In the genomic region with DNA sequence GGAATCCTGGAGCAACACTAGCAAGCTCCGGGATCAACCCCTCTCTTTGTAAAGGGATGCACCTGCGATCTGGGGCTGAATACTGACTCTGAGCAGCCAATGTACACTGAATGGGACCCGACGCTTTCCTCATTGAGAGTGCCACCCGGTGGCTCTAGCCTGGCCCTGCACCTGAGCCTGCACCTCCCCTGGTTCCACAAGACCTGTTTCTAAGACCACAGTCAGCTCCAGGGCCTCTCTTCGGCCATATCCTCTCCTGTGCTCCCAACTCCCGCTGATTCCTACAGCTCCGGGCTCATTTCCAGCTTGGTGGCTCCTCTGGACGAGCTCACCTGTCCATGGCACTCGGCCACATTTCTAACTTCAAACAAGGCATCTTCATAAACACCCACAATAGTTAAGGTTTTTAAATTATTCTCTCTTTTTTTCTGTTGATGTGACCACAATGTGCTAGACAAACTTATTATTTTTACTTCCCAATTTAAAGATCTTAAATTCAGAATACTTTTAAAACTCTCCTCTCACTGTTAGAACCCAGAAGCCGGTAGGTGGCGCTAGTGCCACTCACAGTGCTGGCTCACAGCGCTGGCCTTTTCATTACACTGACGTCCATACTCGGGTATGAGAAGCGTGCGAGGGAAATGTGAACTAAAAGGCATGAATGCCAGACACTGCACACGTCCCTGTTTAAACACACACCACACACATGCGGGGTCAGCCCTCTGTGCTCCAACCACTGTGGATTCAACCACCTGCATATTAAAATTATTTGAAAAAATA, we compare ENCODE assay signal across 8 mouse cellular contexts. TPM values are rescaled to one million over a fixed set of nuclear protein-coding genes. Genes with fewer than 3 reads are reported as not detected.
DNase-seq lines count a peak whose midpoint lies in the region; ATAC-seq and TF ChIP-seq lines count a peak whose summit lies in the region.

No protein-coding gene starts in this region.

- no peaks in the 10 kb centered on the region for H3K36me3 ChIP-seq in intestine, embryonic 15.5 days
- H3K36me3 ChIP-seq in midbrain, embryonic 11.5 days (ENCODE audit: control insufficient read depth, insufficient read depth, low read length) = no peaks in the 10 kb centered on the region
- peaks cover 17% of the 10 kb centered on the region for H3K36me3 ChIP-seq in small intestine, adult 2 months (ENCODE audit: control insufficient read depth, insufficient read depth, low read length)

- no peak for TF ChIP-seq POLR2A in small intestine, adult 2 months (IDR thresholded peaks at IDR 0.05; ENCODE audit: low read depth, low read length)

- peak; percentile 79; the same call in 1 of the 2 replicates for TF ChIP-seq CTCF in small intestine, adult 2 months (IDR thresholded peaks at IDR 0.05; ENCODE audit: extremely low read depth, insufficient read length, insufficient replicate concordance, low read depth, low read length)

- 0 out of 2 replicates have a peak, but pooled peaks cover 3% of the 10 kb centered on the region for H3K4me1 ChIP-seq in intestine, embryonic 15.5 days (replicated peaks)
- no peaks in the 10 kb centered on the region for H3K4me1 ChIP-seq in midbrain, embryonic 11.5 days (ENCODE audit: control insufficient read depth, insufficient read depth, low read length)
- H3K4me1 ChIP-seq in small intestine, adult 2 months (ENCODE audit: control insufficient read depth, insufficient read depth, insufficient read length, low read length) = peaks cover 2% of the 10 kb centered on the region; the same call in 1 of the 2 replicates

- WGBS in intestine, embryonic 15.5 days = 16% methylated on average over 19 of the region's 19 CpGs
- 18% methylated on average over 19 of the region's 19 CpGs for WGBS in midbrain, embryonic 11.5 days
- WGBS in small intestine, adult 2 months = 11% methylated on average over 19 of the region's 19 CpGs

- peak; percentile 85 for ATAC-seq in intestine, embryonic 15.5 days
- ATAC-seq in midbrain, embryonic 11.5 days (ENCODE audit: low FRiP score) = peak; percentile 81
- ATAC-seq in activated CD4-positive, CD25-positive, alpha-beta regulatory T cell, adult 4 months = no peak

- peak; percentile 78 to 86 for DNase-seq in adrenal gland, adult 18-20 months (ENCODE audit: low spot score in 2 of 2)
- peak; percentile 89 for DNase-seq in embryo, embryonic 10 days (ENCODE audit: low spot score)
- peak; percentile 64 to 74 for DNase-seq in gastrocnemius, postnatal 36 days
- peak; percentile 81 to 88 for DNase-seq in left cerebral cortex, postnatal 14 days (ENCODE audit: low spot score in 2 of 2)
- peak; percentile 98 for DNase-seq in midbrain, embryonic 11.5 days (ENCODE audit: low spot score, missing footprints)

- H3K4me2 ChIP-seq in intestine, embryonic 15.5 days (replicated peaks) = 0 out of 2 replicates have a peak overlapping the region, but pooled peaks have one; percentile 20
- H3K4me2 ChIP-seq in midbrain, embryonic 11.5 days = no peak overlapping the region

- intact Hi-C loops in gastrocnemius, postnatal 36 days (cut with DNase I) = loop anchor here (1.0 kb wide), 1 partner anchor 70 kb away; no protein-coding TSS in a partner anchor
- intact Hi-C loops in left cerebral cortex, postnatal 14 days (cut with DNase I) = loop anchor here (1.0 kb wide), 1 partner anchor 73 kb away; no protein-coding TSS in a partner anchor

- H3K4me3 ChIP-seq in intestine, embryonic 15.5 days (replicated peaks) = no peak overlapping the region
- H3K4me3 ChIP-seq in midbrain, embryonic 11.5 days (ENCODE audit: low read depth, low read length) = no peak overlapping the region
- H3K4me3 ChIP-seq in small intestine, adult 2 months (ENCODE audit: low read depth, low read length) = no peak overlapping the region

- no peak overlapping the region for H3K27ac ChIP-seq in intestine, embryonic 15.5 days
- H3K27ac ChIP-seq in midbrain, embryonic 11.5 days (ENCODE audit: low read depth, low read length) = no peak overlapping the region
- H3K27ac ChIP-seq in small intestine, adult 2 months (ENCODE audit: insufficient read depth, low read depth, low read length) = no peak overlapping the region

- H3K27me3 ChIP-seq in intestine, embryonic 15.5 days (replicated peaks) = no peaks in the 10 kb centered on the region
- H3K27me3 ChIP-seq in midbrain, embryonic 11.5 days (ENCODE audit: control insufficient read depth, insufficient read depth, low read length) = no peaks in the 10 kb centered on the region
- no peaks in the 10 kb centered on the region for H3K27me3 ChIP-seq in small intestine, adult 2 months (ENCODE audit: control insufficient read depth, insufficient read depth, low read length)

- H3K9me3 ChIP-seq in intestine, embryonic 15.5 days = no peaks in the 10 kb centered on the region
- H3K9me3 ChIP-seq in midbrain, embryonic 11.5 days (ENCODE audit: control insufficient read depth, low read length) = no peaks in the 10 kb centered on the region

- H3K9ac ChIP-seq in intestine, embryonic 15.5 days = no peak overlapping the region
- no peak overlapping the region for H3K9ac ChIP-seq in midbrain, embryonic 11.5 days (ENCODE audit: low read length)

RNA-seq across cellular contexts. Expression of a gene that starts 48.5 kb away (rescaled TPM):
- 10 to 100 TPM; 11.2 to 12.7 TPM for total RNA-seq in adrenal gland, adult 18-20 months (2021)
- 1 to 10 TPM; 4.5 to 4.9 TPM for total RNA-seq in gastrocnemius, postnatal 36 days (2021)
- 8.5 and 8.8 TPM in 2 replicates for polyA plus RNA-seq in intestine, embryonic 15.5 days (2015; fragmentation: Nextera tagmentation; extraction: Ambion mirVana)
- total RNA-seq in left cerebral cortex, postnatal 14 days (2021) = 1 to 10 TPM; 1.7 TPM
- 4.5 and 6.9 TPM in 2 replicates for polyA plus RNA-seq in midbrain, embryonic 11.5 days (2014; fragmentation: Nextera tagmentation; extraction: Ambion mirVana)
- 3.5 and 14.2 TPM in 2 replicates for polyA plus RNA-seq in small intestine, adult 2 months (2012; rRNA removed)
- under 1 TPM in 1 of 2 experiments, not detected in 1; 0.77 TPM for polyA plus RNA-seq in activated CD4-positive, CD25-positive, alpha-beta regulatory T cell, adult 4 months (2017; shearing (Covaris generic))

RNA-seq across cellular contexts. Expression of a gene that starts 57.9 kb away (rescaled TPM):
- 100 to 1,000 TPM; 178 to 179 TPM for total RNA-seq in adrenal gland, adult 18-20 months (2021)
- 100 to 1,000 TPM; 202 to 210 TPM for total RNA-seq in gastrocnemius, postnatal 36 days (2021)
- 324 and 329 TPM in 2 replicates for polyA plus RNA-seq in intestine, embryonic 15.5 days (2015; fragmentation: Nextera tagmentation; extraction: Ambion mirVana)
- 100 to 1,000 TPM; 188 to 202 TPM for total RNA-seq in left cerebral cortex, postnatal 14 days (2021)
- polyA plus RNA-seq in midbrain, embryonic 11.5 days (2014; fragmentation: Nextera tagmentation; extraction: Ambion mirVana) = 455 and 475 TPM in 2 replicates
- polyA plus RNA-seq in small intestine, adult 2 months (2012; rRNA removed) = 581 and 681 TPM in 2 replicates
- 10 to 100 TPM; 19.2 to 25.7 TPM for polyA plus RNA-seq in activated CD4-positive, CD25-positive, alpha-beta regulatory T cell, adult 4 months (2017; shearing (Covaris generic))

Comparison
In these comparisons a context has a peak if more than half of its experiments do, and no peak if none do; other contexts are left out.
1. RNA of a gene that starts 57.9 kb away (polyA plus RNA-seq): 581 to 681 TPM in small intestine, adult 2 months, 455 to 475 TPM in midbrain, embryonic 11.5 days and 324 to 329 TPM in intestine, embryonic 15.5 days; 19.2 to 25.7 TPM in activated CD4-positive, CD25-positive, alpha-beta regulatory T cell, adult 4 months; every median in the first group is over 10 times any median in the second.
2. Peak in every context shown above with its lines, with median percentiles within 50 percentile points of each other: DNase-seq.